Mouse (Mus musculus) CH12.LX (cell line): Measurements from ENCODE around the gene Xpo4. TPM values are rescaled to one million over a fixed set of nuclear protein-coding genes. Genes with fewer than 3 reads are reported as not detected.

ENCODE experiments used
- DNase-seq: peaks from one replicate; pipeline ENCODE4 v3.0.0-alpha.2; 2013; ENCODE audit errors: extremely low read depth
- H3K27ac ChIP-seq: 2 replicates; pipeline ENCODE4 v1.5.1; 2012; ENCODE audit warnings: low read depth, mild to moderate bottlenecking, control low read depth, moderate library complexity; ENCODE audit not compliant: insufficient read depth
- H3K27me3 ChIP-seq: replicated peaks from 2 replicates; pipeline ENCODE3; 2012; ENCODE audit warnings: inconsistent platforms
- H3K36me3 ChIP-seq, 2 experiments: replicated peaks in 1 of 2; 2 replicates each; pipeline versions ENCODE3 to v1.6.1; 2012; ENCODE audit warnings: inconsistent platforms in 1 of 2, low read length in 1 of 2, mild to moderate bottlenecking in 1 of 2, mixed read lengths in 1 of 2, moderate library complexity in 1 of 2; ENCODE audit not compliant: control insufficient read depth in 1 of 2, insufficient read depth in 1 of 2
- H3K4me1 ChIP-seq, 2 experiments: 2 replicates each; pipeline ENCODE4 v1.6.1; 2012; ENCODE audit warnings: inconsistent platforms in 1 of 2, moderate library complexity in 1 of 2; ENCODE audit not compliant: insufficient read depth in 2 of 2, control insufficient read depth in 1 of 2
- H3K4me2 ChIP-seq: 2 replicates; pipeline ENCODE4 v1.6.1; 2012; ENCODE audit warnings: low read depth, mild to moderate bottlenecking, control low read depth; ENCODE audit not compliant: poor library complexity, insufficient read depth, severe bottlenecking
- H3K4me3 ChIP-seq, 3 experiments: fragments of 150-350 bp in 1 of 3; sonication (generic) in 1 of 3; replicated peaks in 1 of 3; 2 replicates each; pipeline versions ENCODE3 to v1.5.1; 2011 to 2012; ENCODE audit warnings: low read depth in 2 of 3, low read length in 2 of 3, mild to moderate bottlenecking in 2 of 3, moderate library complexity in 2 of 3, control low read depth in 1 of 3, improper control_type of control experiment in 1 of 3, inconsistent platforms in 1 of 3, mixed read lengths in 1 of 3; ENCODE audit not compliant: poor library complexity in 1 of 3
- H3K79me2 ChIP-seq: replicated peaks from 2 replicates; pipeline ENCODE4 v1.6.1; 2012; ENCODE audit warnings: mild to moderate bottlenecking, moderate library complexity; ENCODE audit not compliant: control insufficient read depth, poor library complexity, insufficient read depth, severe bottlenecking; ENCODE audit errors: extremely low read depth
- H3K9ac ChIP-seq: 2 replicates; pipeline ENCODE4 v1.6.1; 2012; ENCODE audit warnings: low read depth, mild to moderate bottlenecking, control low read depth, moderate library complexity; ENCODE audit not compliant: insufficient read depth
- H3K9me3 ChIP-seq: replicated peaks from 2 replicates; pipeline ENCODE3; 2012; ENCODE audit warnings: low read length, inconsistent platforms, mixed read lengths
- CHD1 ChIP-seq: IDR thresholded peaks from 2 replicates; pipeline ENCODE4 v1.6.1; 2012; ENCODE audit warnings: low read depth, low read length, improper control_type of control experiment, inconsistent platforms
- CHD2 ChIP-seq: IDR thresholded peaks from 2 replicates; pipeline ENCODE4 v1.6.1; 2011; ENCODE audit warnings: low read length, improper control_type of control experiment
- E2F4 ChIP-seq: IDR thresholded peaks from 2 replicates; pipeline ENCODE4 v1.6.1; 2011; ENCODE audit warnings: low read depth, low read length, improper control_type of control experiment; ENCODE audit not compliant: insufficient replicate concordance
- ETS1 ChIP-seq: conservative IDR thresholded peaks from 2 replicates; pipeline ENCODE4 v1.6.1; 2012; ENCODE audit warnings: low read depth, mild to moderate bottlenecking, inconsistent platforms, low read length, improper control_type of control experiment, moderate library complexity
- GABPA ChIP-seq: IDR thresholded peaks from 2 replicates; pipeline ENCODE4 v1.6.1; 2012; ENCODE audit warnings: low read depth, low read length, improper control_type of control experiment, inconsistent platforms; ENCODE audit not compliant: insufficient replicate concordance
- HCFC1 ChIP-seq: IDR thresholded peaks from 2 replicates; pipeline ENCODE4 v1.6.1; 2012; ENCODE audit warnings: low read depth, mild to moderate bottlenecking, inconsistent platforms, low read length, improper control_type of control experiment
- KAT2A ChIP-seq: IDR thresholded peaks from 2 replicates; pipeline ENCODE4 v1.6.1; 2012; ENCODE audit warnings: low read length, improper control_type of control experiment, inconsistent platforms; ENCODE audit not compliant: insufficient replicate concordance
- MAX ChIP-seq: IDR thresholded peaks from 2 replicates; pipeline ENCODE4 v1.6.1; 2011; ENCODE audit warnings: low read length, improper control_type of control experiment
- POLR2AphosphoS2 ChIP-seq: IDR thresholded peaks from 2 replicates; pipeline ENCODE4 v1.6.1; 2011; ENCODE audit warnings: low read depth, low read length, improper control_type of control experiment
- SIN3A ChIP-seq: IDR thresholded peaks from 2 replicates; pipeline ENCODE4 v1.6.1; 2012; ENCODE audit warnings: low read length, improper control_type of control experiment, inconsistent platforms
- ZKSCAN1 ChIP-seq: IDR thresholded peaks from 2 replicates; pipeline ENCODE4 v1.6.1; 2012; ENCODE audit warnings: low read depth, inconsistent platforms, low read length, improper control_type of control experiment, borderline replicate concordance
- dilution Hi-C: fragments of 300-500 bp; cut with MboI; formaldehyde crosslinking; loops from 2 replicates; pipeline ENCODE4 v1.14.3; 2020; ENCODE audit warnings: low sequenced_read_pairs; ENCODE audit not compliant: extremely low pct_unique_long_range_greater_than_20kb, extremely low pct_ligation_motif_present
- in situ Hi-C: fragments of 300-500 bp; cut with MboI; formaldehyde crosslinking; loops from 3 replicates; pipeline ENCODE4 v1.14.3; 2019; ENCODE audit warnings: low sequenced_read_pairs, low pct_ligation_motif_present, low pct_unique_long_range_greater_than_20kb, mixed read lengths
- polyA plus RNA-seq: library from polyadenylated mRNA; unstranded; fragments of >175 nt; gene quantifications from 2 replicates; pipeline ENCODE4 v1.2.1, GENCODE M21; 2012; ENCODE audit warnings: low read depth; ENCODE audit not compliant: insufficient read length
- total RNA-seq, 2 experiments: library from RNA; depleted of rRNA; stranded (reverse); fragments of 300-350 nt in 1 of 2; fragments of >200 nt in 1 of 2; gene quantifications; 2 replicates each; pipeline ENCODE4 v1.2.3; 2012 to 2014

Xpo4 gene
- total and polyA plus RNA-seq, 3 experiments: 30.2 to 47.3 (median 43.0) TPM

- TF ChIP-seq KAT2A: no peak
- peak; percentile 59; the same call in 1 of the 2 replicates for TF ChIP-seq MAX
- no peak overlapping the region for H3K4me3 ChIP-seq
- no peaks in the 10 kb centered on the region for H3K9me3 ChIP-seq
- in situ Hi-C loops: no loop called here
- no peak overlapping the region for H3K9ac ChIP-seq
- peaks cover 20% of the 10 kb centered on the region for H3K27me3 ChIP-seq
- DNase-seq: no peak
- peaks cover 11 to 27% of the 10 kb centered on the region in 2 experiments for H3K4me1 ChIP-seq
- no peaks in the 10 kb centered on the region for H3K79me2 ChIP-seq
- dilution Hi-C loops: no loop called here
- H3K36me3 ChIP-seq: no peaks in the 10 kb centered on the region
- no peak overlapping the region for H3K27ac ChIP-seq
- H3K4me2 ChIP-seq: no peak overlapping the region
Observed at GRCm38 (mm10) chr14:57529086-57529785, 136.0 kb downstream of the Xpo4 start.

GRCm38 (mm10) chr14:57527598-57527997 lies 137.6 kb downstream of the Xpo4 start:
- no peak overlapping the region for H3K4me3 ChIP-seq
- DNase-seq: no peak
- dilution Hi-C loops: no loop called here
- in situ Hi-C loops: no loop called here
- H3K4me2 ChIP-seq: no peak overlapping the region
- no peak overlapping the region for H3K9ac ChIP-seq
- no peak overlapping the region for H3K27ac ChIP-seq
- H3K9me3 ChIP-seq: peaks cover 2% of the 10 kb centered on the region
- H3K79me2 ChIP-seq: no peaks in the 10 kb centered on the region
- TF ChIP-seq CHD1 (no peak), GABPA (no peak), CHD2 (no peak), E2F4 (no peak), POLR2AphosphoS2 (no peak), MAX (no peak), SIN3A (no peak), HCFC1 (no peak), ZKSCAN1 (no peak), ETS1 (no peak)
- peaks cover 11 to 29% of the 10 kb centered on the region in 2 experiments for H3K4me1 ChIP-seq
- H3K27me3 ChIP-seq: peaks cover 29% of the 10 kb centered on the region
- H3K36me3 ChIP-seq: no peaks in the 10 kb centered on the region

Other genes with a start within 250 kb of the Xpo4 start
- gene Ift88, start 241.4 kb downstream of the Xpo4 start, total RNA-seq (2012; rRNA removed): 6.0 and 8.1 TPM in 2 replicates
- gene Ift88, start 241.4 kb downstream of the Xpo4 start, total RNA-seq (2014; rRNA removed): 10.7 and 12.3 TPM in 2 replicates
- 6.7 and 8.6 TPM in 2 replicates for gene Ift88, start 241.4 kb downstream of the Xpo4 start, polyA plus RNA-seq
- 0.08 and 0.21 TPM in 2 replicates for gene Il17d, start 140.7 kb downstream of the Xpo4 start, total RNA-seq (2012; rRNA removed)
- gene Il17d, start 140.7 kb downstream of the Xpo4 start, total RNA-seq (2014; rRNA removed): not detected in 2 replicates
- gene Il17d, start 140.7 kb downstream of the Xpo4 start, polyA plus RNA-seq: not detected in 2 replicates
- 52.2 and 69.5 TPM in 2 replicates for gene Eef1akmt1, start 93.8 kb downstream of the Xpo4 start, total RNA-seq (2012; rRNA removed)
- 105 and 110 TPM in 2 replicates for gene Eef1akmt1, start 93.8 kb downstream of the Xpo4 start, total RNA-seq (2014; rRNA removed)
- gene Eef1akmt1, start 93.8 kb downstream of the Xpo4 start, polyA plus RNA-seq: 74.5 and 81.2 TPM in 2 replicates
- gene Gm49361, start 80.7 kb upstream of the Xpo4 start, total RNA-seq (2012; rRNA removed): not detected in 2 replicates
- not detected in 2 replicates for gene Gm49361, start 80.7 kb upstream of the Xpo4 start, total RNA-seq (2014; rRNA removed)
- not detected in 2 replicates for gene Gm49361, start 80.7 kb upstream of the Xpo4 start, polyA plus RNA-seq
- 1.5 TPM in 2 replicates for gene Lats2, start 93.0 kb upstream of the Xpo4 start, total RNA-seq (2012; rRNA removed)
- gene Lats2, start 93.0 kb upstream of the Xpo4 start, total RNA-seq (2014; rRNA removed): 0.96 and 4.0 TPM in 2 replicates
- 0.64 and 1.1 TPM in 2 replicates for gene Lats2, start 93.0 kb upstream of the Xpo4 start, polyA plus RNA-seq
- 173 and 243 TPM in 2 replicates for gene Sap18, start 132.8 kb upstream of the Xpo4 start, total RNA-seq (2012; rRNA removed)
- 33.9 and 49.0 TPM in 2 replicates for gene Sap18, start 132.8 kb upstream of the Xpo4 start, total RNA-seq (2014; rRNA removed)
- gene Sap18, start 132.8 kb upstream of the Xpo4 start, polyA plus RNA-seq: 8.3 and 8.8 TPM in 2 replicates
- 14.7 and 17.6 TPM in 2 replicates for gene Ska3, start 160.8 kb upstream of the Xpo4 start, total RNA-seq (2012; rRNA removed)
- 40.2 and 45.5 TPM in 2 replicates for gene Ska3, start 160.8 kb upstream of the Xpo4 start, total RNA-seq (2014; rRNA removed)
- gene Ska3, start 160.8 kb upstream of the Xpo4 start, polyA plus RNA-seq: 35.3 and 46.3 TPM in 2 replicates
- gene Mrpl57, start 160.8 kb upstream of the Xpo4 start, total RNA-seq (2012; rRNA removed): 183 and 184 TPM in 2 replicates
- gene Mrpl57, start 160.8 kb upstream of the Xpo4 start, total RNA-seq (2014; rRNA removed): 112 and 123 TPM in 2 replicates
- 170 and 176 TPM in 2 replicates for gene Mrpl57, start 160.8 kb upstream of the Xpo4 start, polyA plus RNA-seq
- gene Zdhhc20, start 224.8 kb upstream of the Xpo4 start, total RNA-seq (2012; rRNA removed): 9.4 and 10.4 TPM in 2 replicates
- 27.4 and 36.1 TPM in 2 replicates for gene Zdhhc20, start 224.8 kb upstream of the Xpo4 start, total RNA-seq (2014; rRNA removed)
- gene Zdhhc20, start 224.8 kb upstream of the Xpo4 start, polyA plus RNA-seq: 28.7 and 41.3 TPM in 2 replicates